Mouse (Mus musculus) stomach, embryonic 14.5 days (tissue): ENCODE results near the gene Ethe1. TPM values are rescaled to one million over a fixed set of nuclear protein-coding genes. Genes with fewer than 3 reads are reported as not detected.

Experiments used
- ATAC-seq: fragments of 200-750 bp; cut with Nextera tagmentation; 2 replicates; pipeline ENCODE4 v1.8.0; 2017; ENCODE audit warnings: low read depth, moderate TSS enrichment; ENCODE audit not compliant: insufficient number of reproducible peaks, insufficient read depth, low FRiP score
- H3K27ac ChIP-seq: fragments of 300-500 bp; sonication (generic); 2 replicates; pipeline ENCODE4 v1.5.1; 2014; ENCODE audit warnings: mild to moderate bottlenecking, low read length, moderate library complexity, mixed read lengths
- H3K27me3 ChIP-seq: fragments of 300-500 bp; sonication (generic); 2 replicates; pipeline ENCODE4 v1.6.1; 2014; ENCODE audit warnings: low read length, control low read depth, mixed read lengths; ENCODE audit not compliant: control insufficient read depth, insufficient read depth
- H3K36me3 ChIP-seq: fragments of 300-500 bp; sonication (generic); 2 replicates; pipeline ENCODE4 v1.6.1; 2014; ENCODE audit warnings: mild to moderate bottlenecking, control low read depth, low read length, moderate library complexity, mixed read lengths; ENCODE audit not compliant: control insufficient read depth, insufficient read depth
- H3K4me1 ChIP-seq: fragments of 300-500 bp; sonication (generic); 2 replicates; pipeline ENCODE4 v1.6.1; 2014; ENCODE audit warnings: low read length, control low read depth, mixed read lengths; ENCODE audit not compliant: control insufficient read depth, insufficient read depth
- H3K4me2 ChIP-seq: fragments of 300-500 bp; sonication (generic); replicated peaks from 2 replicates; pipeline ENCODE4 v1.6.1; 2014; ENCODE audit warnings: low read depth, low read length, control low read depth
- H3K4me3 ChIP-seq: fragments of 300-500 bp; sonication (generic); 2 replicates; pipeline ENCODE4 v1.5.1; 2014; ENCODE audit warnings: low read depth, low read length, control low read depth
- H3K9ac ChIP-seq: fragments of 300-500 bp; sonication (generic); replicated peaks from 2 replicates; pipeline ENCODE4 v1.6.1; 2014; ENCODE audit warnings: low read depth, mild to moderate bottlenecking, control low read depth, low read length, moderate library complexity, mixed read lengths
- H3K9me3 ChIP-seq: fragments of 300-500 bp; sonication (generic); 2 replicates; pipeline ENCODE4 v1.6.1; 2016; ENCODE audit warnings: low read depth, low read length, control low read depth; ENCODE audit not compliant: control insufficient read depth
- WGBS: fragments of 180-500 bp; shearing (Covaris S2); extraction: QIAGEN DNeasy Blood & Tissue Kit; methylation state at CpG from one replicate; pipeline ENCODE4 v1.1.7; 2014; 5-methylcytosine and 5-hydroxymethylcytosine counted together
- polyA plus RNA-seq: library from polyadenylated mRNA; unstranded; fragments of >200 nt; fragmentation: Nextera tagmentation; extraction: Ambion mirVana; gene quantifications from 2 replicates; pipeline ENCODE4 v1.2.1, GENCODE M21; 2014

Ethe1 gene
- polyA plus RNA-seq, 1 experiment from 2014 or later = 40.1 TPM

GRCm38 (mm10) chr7:24588336-24588735 is 993 bp downstream of the Ethe1 start:
- peaks cover 3% of the 10 kb centered on the region; the same call in 1 of the 2 replicates for H3K4me1 ChIP-seq
- WGBS = 76% methylated on average over 13 of the region's 13 CpGs
- no peak overlapping the region for H3K9ac ChIP-seq
- 0 out of 2 replicates have a peak, but pooled peaks cover 10% of the 10 kb centered on the region for H3K27me3 ChIP-seq
- H3K9me3 ChIP-seq = no peaks in the 10 kb centered on the region
- ATAC-seq = no peak
- H3K4me2 ChIP-seq = no peak overlapping the region
- H3K36me3 ChIP-seq = no peaks in the 10 kb centered on the region
- H3K4me3 ChIP-seq = no peak overlapping the region
- H3K27ac ChIP-seq = no peak overlapping the region

- H3K9me3 ChIP-seq = no peaks in the 10 kb centered on the region
- WGBS = 52% methylated on average over 5 of the region's 5 CpGs
- peaks cover 11% of the 10 kb centered on the region; the same call in 1 of the 2 replicates for H3K4me1 ChIP-seq
- no peak for ATAC-seq
- no peak overlapping the region for H3K9ac ChIP-seq
- H3K36me3 ChIP-seq = no peaks in the 10 kb centered on the region
- no peak overlapping the region for H3K4me3 ChIP-seq
- H3K27ac ChIP-seq = no peak overlapping the region
- H3K27me3 ChIP-seq = no peaks in the 10 kb centered on the region
- H3K4me2 ChIP-seq = no peak overlapping the region
Measured at GRCm38 (mm10) chr7:24591735-24592134, 4.4 kb downstream of the Ethe1 start.

GRCm38 (mm10) chr7:24592163-24592562 is 4.8 kb downstream of the Ethe1 start:
- Histone ChIP-seq H3K4me1 (peaks cover 11% of the 10 kb centered on the region; the same call in 1 of the 2 replicates), H3K27me3 (no peaks in the 10 kb centered on the region), H3K4me2 (no peak overlapping the region), H3K9ac (no peak overlapping the region), H3K27ac (no peak overlapping the region), H3K36me3 (no peaks in the 10 kb centered on the region), H3K9me3 (no peaks in the 10 kb centered on the region), H3K4me3 (no peak overlapping the region)
- no peak for ATAC-seq
- 54% methylated on average over 4 of the region's 4 CpGs for WGBS

- no peak overlapping the region for H3K9ac ChIP-seq
- no peak overlapping the region for H3K4me3 ChIP-seq
- peaks cover 8% of the 10 kb centered on the region; the same call in 1 of the 2 replicates for H3K4me1 ChIP-seq
- WGBS = 78% methylated on average over 6 of the region's 6 CpGs
- no peaks in the 10 kb centered on the region for H3K36me3 ChIP-seq
- H3K27me3 ChIP-seq = no peaks in the 10 kb centered on the region
- no peak for ATAC-seq
- H3K9me3 ChIP-seq = no peaks in the 10 kb centered on the region
- H3K4me2 ChIP-seq = no peak overlapping the region
- H3K27ac ChIP-seq = no peak overlapping the region
Measured at GRCm38 (mm10) chr7:24592781-24593180, 5.4 kb downstream of the Ethe1 start.

GRCm38 (mm10) chr7:24593621-24594308 is 6.4 kb downstream of the Ethe1 start:
- peak; percentile 90 for ATAC-seq
- H3K4me2 ChIP-seq = peak overlapping the region; percentile 78
- peaks cover 7% of the 10 kb centered on the region; the same call in 1 of the 2 replicates for H3K4me1 ChIP-seq
- H3K9me3 ChIP-seq = no peaks in the 10 kb centered on the region
- peak overlapping the region; percentile 62 for H3K4me3 ChIP-seq
- no peaks in the 10 kb centered on the region for H3K27me3 ChIP-seq
- WGBS = 3% methylated on average over 39 of the region's 39 CpGs
- H3K27ac ChIP-seq = no peak overlapping the region
- H3K9ac ChIP-seq = peak overlapping the region; percentile 54; the same call in 1 of the 2 replicates
- no peaks in the 10 kb centered on the region for H3K36me3 ChIP-seq

- Histone ChIP-seq H3K4me3 (peak overlapping the region; percentile 62), H3K4me2 (peak overlapping the region; percentile 78), H3K27me3 (no peaks in the 10 kb centered on the region), H3K36me3 (no peaks in the 10 kb centered on the region), H3K9me3 (no peaks in the 10 kb centered on the region), H3K9ac (peak overlapping the region; percentile 54; the same call in 1 of the 2 replicates), H3K27ac (no peak overlapping the region), H3K4me1 (peaks cover 7% of the 10 kb centered on the region; the same call in 1 of the 2 replicates)
- no peak; the same call in 1 of the 2 replicates for ATAC-seq
- 3% methylated on average over 13 of the region's 13 CpGs for WGBS
Measured at GRCm38 (mm10) chr7:24594309-24594803, 7.0 kb downstream of the Ethe1 start.

- H3K9ac ChIP-seq = no peak overlapping the region
- H3K27ac ChIP-seq = no peak overlapping the region
- peaks cover 7% of the 10 kb centered on the region; the same call in 1 of the 2 replicates for H3K4me1 ChIP-seq
- 71% methylated on average over 2 of the region's 2 CpGs for whole genome bisulfite sequencing
- H3K36me3 ChIP-seq = no peaks in the 10 kb centered on the region
- H3K4me3 ChIP-seq = no peak overlapping the region
- no peaks in the 10 kb centered on the region for H3K9me3 ChIP-seq
- H3K27me3 ChIP-seq = no peaks in the 10 kb centered on the region
- ATAC-seq = no peak
- no peak overlapping the region for H3K4me2 ChIP-seq
Measured at GRCm38 (mm10) chr7:24595464-24595863, 8.1 kb downstream of the Ethe1 start.

GRCm38 (mm10) chr7:24598121-24598520 is 10.8 kb downstream of the Ethe1 start:
- 68% methylated on average over 4 of the region's 4 CpGs for WGBS

More at GRCm38 (mm10) chr7:24598121-24598520, 10.8 kb downstream of the Ethe1 start:
- H3K4me2 ChIP-seq = no peak overlapping the region
- no peak overlapping the region for H3K27ac ChIP-seq
- H3K27me3 ChIP-seq = no peaks in the 10 kb centered on the region
- H3K9me3 ChIP-seq = no peaks in the 10 kb centered on the region
- no peak for ATAC-seq
- no peak overlapping the region for H3K9ac ChIP-seq
- H3K4me1 ChIP-seq = peaks cover 7% of the 10 kb centered on the region; the same call in 1 of the 2 replicates
- no peak overlapping the region for H3K4me3 ChIP-seq
- H3K36me3 ChIP-seq = no peaks in the 10 kb centered on the region
